Mouse (Mus musculus): ENCODE results near the gene Serpina10. TPM values are rescaled to one million over a fixed set of nuclear protein-coding genes. Genes with fewer than 3 reads are reported as not detected.
"Not testable (repeated sequence)": the region's sequence is repeated elsewhere in the genome, so short reads cannot be mapped to it uniquely, and the experiment has no call there.

The Serpina10 gene
- polyA plus RNA-seq, 1 experiment = not detected

- H3ac ChIP-seq (ENCODE audit: control insufficient read depth, insufficient read length, low read depth) = no peak overlapping the region
- H3K27me3 ChIP-seq (ENCODE audit: control insufficient read depth, insufficient read depth, insufficient read length) = no peaks in the 10 kb centered on the region
- no peak for TF ChIP-seq CTCF (IDR thresholded peaks at IDR 0.05; ENCODE audit: control insufficient read depth, insufficient read depth, insufficient read length)
- TF ChIP-seq USF1 (IDR thresholded peaks at IDR 0.05; ENCODE audit: low read depth) = no peak
- no peak for TF ChIP-seq FOSL1 (IDR thresholded peaks at IDR 0.05; ENCODE audit: insufficient read depth, low read length, poor library complexity, severe bottlenecking)
- no peak for TF ChIP-seq CEBPB (IDR thresholded peaks at IDR 0.05; ENCODE audit: low read depth)
- TF ChIP-seq MYOD1 (IDR thresholded peaks at IDR 0.05; ENCODE audit: control insufficient read depth, insufficient read length, low read depth) = no peak
- no peak for TF ChIP-seq MAX (IDR thresholded peaks at IDR 0.05)
- no peak for TF ChIP-seq MYOG (IDR thresholded peaks at IDR 0.05; ENCODE audit: control insufficient read depth, extremely low read depth, insufficient read length)
- H3K36me3 ChIP-seq (ENCODE audit: control insufficient read depth, insufficient read depth) = no peaks in the 10 kb centered on the region
- H3K79me3 ChIP-seq (ENCODE audit: low read depth) = no peaks in the 10 kb centered on the region
- no peaks in the 10 kb centered on the region for H3K79me2 ChIP-seq (ENCODE audit: control insufficient read depth, insufficient read depth)
- no peak overlapping the region for H3K4me3 ChIP-seq (ENCODE audit: insufficient read depth, poor library complexity, severe bottlenecking)
These were observed 16.1 kb downstream of the Serpina10 start for GRCm38 (mm10) chr12:103615141-103615540.

GRCm38 (mm10) chr12:103601839-103602238, 29.4 kb downstream of the Serpina10 start:
- TF ChIP-seq CEBPB (IDR thresholded peaks at IDR 0.05; ENCODE audit: low read depth) (no peak), FOSL1 (IDR thresholded peaks at IDR 0.05; ENCODE audit: insufficient read depth, low read length, poor library complexity, severe bottlenecking) (no peak), USF1 (IDR thresholded peaks at IDR 0.05; ENCODE audit: low read depth) (no peak), MYOG (IDR thresholded peaks at IDR 0.05; ENCODE audit: control insufficient read depth, extremely low read depth, insufficient read length) (no peak), MAX (IDR thresholded peaks at IDR 0.05) (no peak), CTCF (IDR thresholded peaks at IDR 0.05; ENCODE audit: control insufficient read depth, insufficient read depth, insufficient read length) (no peak), MYOD1 (IDR thresholded peaks at IDR 0.05; ENCODE audit: control insufficient read depth, insufficient read length, low read depth) (no peak)
- no peaks in the 10 kb centered on the region for H3K79me2 ChIP-seq (ENCODE audit: control insufficient read depth, insufficient read depth)
- H3ac ChIP-seq (ENCODE audit: control insufficient read depth, insufficient read length, low read depth) = no peak overlapping the region
- no peaks in the 10 kb centered on the region for H3K27me3 ChIP-seq (ENCODE audit: control insufficient read depth, insufficient read depth, insufficient read length)
- H3K79me3 ChIP-seq (ENCODE audit: low read depth) = no peaks in the 10 kb centered on the region
- H3K36me3 ChIP-seq (ENCODE audit: control insufficient read depth, insufficient read depth) = no peaks in the 10 kb centered on the region
- no peak overlapping the region for H3K4me3 ChIP-seq (ENCODE audit: insufficient read depth, poor library complexity, severe bottlenecking)

- H3K79me3 ChIP-seq (ENCODE audit: low read depth) = no peaks in the 10 kb centered on the region
- H3K36me3 ChIP-seq (ENCODE audit: control insufficient read depth, insufficient read depth) = no peaks in the 10 kb centered on the region
- H3ac ChIP-seq (ENCODE audit: control insufficient read depth, insufficient read length, low read depth) = no peak overlapping the region
- TF ChIP-seq CEBPB (IDR thresholded peaks at IDR 0.05; ENCODE audit: low read depth) = no peak
- no peak for TF ChIP-seq MYOG (IDR thresholded peaks at IDR 0.05; ENCODE audit: control insufficient read depth, extremely low read depth, insufficient read length)
- no peak for TF ChIP-seq MYOD1 (IDR thresholded peaks at IDR 0.05; ENCODE audit: control insufficient read depth, insufficient read length, low read depth)
- no peak for TF ChIP-seq CTCF (IDR thresholded peaks at IDR 0.05; ENCODE audit: control insufficient read depth, insufficient read depth, insufficient read length)
- no peak for TF ChIP-seq FOSL1 (IDR thresholded peaks at IDR 0.05; ENCODE audit: insufficient read depth, low read length, poor library complexity, severe bottlenecking)
- no peaks in the 10 kb centered on the region for H3K79me2 ChIP-seq (ENCODE audit: control insufficient read depth, insufficient read depth)
- H3K27me3 ChIP-seq (ENCODE audit: control insufficient read depth, insufficient read depth, insufficient read length) = no peaks in the 10 kb centered on the region
- H3K4me3 ChIP-seq (ENCODE audit: insufficient read depth, poor library complexity, severe bottlenecking) = no peak overlapping the region
These were observed 30.9 kb downstream of the Serpina10 start for GRCm38 (mm10) chr12:103600364-103600763.

- Histone ChIP-seq H3K4me3 (ENCODE audit: insufficient read depth, poor library complexity, severe bottlenecking) (no peak overlapping the region), H3K36me3 (ENCODE audit: control insufficient read depth, insufficient read depth) (no peaks in the 10 kb centered on the region), H3ac (ENCODE audit: control insufficient read depth, insufficient read length, low read depth) (no peak overlapping the region), H3K79me2 (ENCODE audit: control insufficient read depth, insufficient read depth) (no peaks in the 10 kb centered on the region), H3K27me3 (ENCODE audit: control insufficient read depth, insufficient read depth, insufficient read length) (no peaks in the 10 kb centered on the region), H3K79me3 (ENCODE audit: low read depth) (no peaks in the 10 kb centered on the region)
- TF ChIP-seq MAX (IDR thresholded peaks at IDR 0.05) (no peak), FOSL1 (IDR thresholded peaks at IDR 0.05; ENCODE audit: insufficient read depth, low read length, poor library complexity, severe bottlenecking) (no peak), CEBPB (IDR thresholded peaks at IDR 0.05; ENCODE audit: low read depth) (no peak), CTCF (IDR thresholded peaks at IDR 0.05; ENCODE audit: control insufficient read depth, insufficient read depth, insufficient read length) (no peak), MYOD1 (IDR thresholded peaks at IDR 0.05; ENCODE audit: control insufficient read depth, insufficient read length, low read depth) (no peak), USF1 (IDR thresholded peaks at IDR 0.05; ENCODE audit: low read depth) (no peak), MYOG (IDR thresholded peaks at IDR 0.05; ENCODE audit: control insufficient read depth, extremely low read depth, insufficient read length) (no peak)
These were observed 32.8 kb downstream of the Serpina10 start for GRCm38 (mm10) chr12:103598411-103598810.

- TF ChIP-seq USF1 (IDR thresholded peaks at IDR 0.05; ENCODE audit: low read depth) (no peak), FOSL1 (IDR thresholded peaks at IDR 0.05; ENCODE audit: insufficient read depth, low read length, poor library complexity, severe bottlenecking) (no peak), CTCF (IDR thresholded peaks at IDR 0.05; ENCODE audit: control insufficient read depth, insufficient read depth, insufficient read length) (no peak), CEBPB (IDR thresholded peaks at IDR 0.05; ENCODE audit: low read depth) (no peak), MYOG (IDR thresholded peaks at IDR 0.05; ENCODE audit: control insufficient read depth, extremely low read depth, insufficient read length) (no peak), MAX (IDR thresholded peaks at IDR 0.05) (no peak), MYOD1 (IDR thresholded peaks at IDR 0.05; ENCODE audit: control insufficient read depth, insufficient read length, low read depth) (no peak)
- Histone ChIP-seq H3K36me3 (ENCODE audit: control insufficient read depth, insufficient read depth) (no peaks in the 10 kb centered on the region), H3K4me3 (ENCODE audit: insufficient read depth, poor library complexity, severe bottlenecking) (no peak overlapping the region), H3K79me2 (ENCODE audit: control insufficient read depth, insufficient read depth) (no peaks in the 10 kb centered on the region), H3ac (ENCODE audit: control insufficient read depth, insufficient read length, low read depth) (no peak overlapping the region), H3K27me3 (ENCODE audit: control insufficient read depth, insufficient read depth, insufficient read length) (no peaks in the 10 kb centered on the region), H3K79me3 (ENCODE audit: low read depth) (no peaks in the 10 kb centered on the region)
These were observed 47.5 kb downstream of the Serpina10 start for GRCm38 (mm10) chr12:103583771-103584170.

- not testable (repeated sequence) for H3K79me2 ChIP-seq (ENCODE audit: control insufficient read depth, insufficient read depth); H3K79me3 ChIP-seq (ENCODE audit: low read depth); H3K27me3 ChIP-seq (ENCODE audit: control insufficient read depth, insufficient read depth, insufficient read length); H3ac ChIP-seq (ENCODE audit: control insufficient read depth, insufficient read length, low read depth); H3K36me3 ChIP-seq (ENCODE audit: control insufficient read depth, insufficient read depth); H3K4me3 ChIP-seq (ENCODE audit: insufficient read depth, poor library complexity, severe bottlenecking)
These were observed 53.1 kb downstream of the Serpina10 start for GRCm38 (mm10) chr12:103578148-103578547.

Data from C2C12 (cell line).